Mouse (Mus musculus): ENCODE data around the gene Enox1. TPM values are rescaled to one million over a fixed set of nuclear protein-coding genes. Genes with fewer than 3 reads are reported as not detected.
"Not testable (repeated sequence)": the region's sequence is repeated elsewhere in the genome, so short reads cannot be mapped to it uniquely, and the experiment has no call there.

The Enox1 gene
- polyA plus RNA-seq, 1 experiment = 0.30 TPM

DNA sequence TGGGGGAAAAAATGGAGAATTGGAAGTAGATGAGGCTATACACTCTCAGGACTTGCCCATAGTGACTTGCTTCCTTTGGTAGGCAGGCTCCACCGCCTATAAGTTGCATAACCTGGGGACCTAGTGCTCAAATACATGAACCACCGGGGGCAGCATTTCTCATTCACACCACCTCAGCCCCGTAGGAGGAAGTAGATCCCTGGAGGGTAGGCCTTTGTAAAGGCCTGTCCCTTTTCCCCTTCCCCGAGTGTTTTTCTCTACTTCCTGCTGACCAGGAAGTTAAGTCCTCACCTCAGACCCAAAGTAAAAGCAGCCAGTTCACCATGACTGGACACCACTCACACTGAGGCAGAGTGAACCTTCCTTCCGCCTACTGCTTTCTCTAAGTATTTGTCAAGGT is 377.1 kb downstream of the Enox1 start:
- 67% methylated on average over 5 of the region's 5 CpGs for WGBS
- H3K4me1 ChIP-seq (ENCODE audit: control insufficient read depth, insufficient read depth, insufficient read length, low read length) = no peaks in the 10 kb centered on the region
- H3K27ac ChIP-seq (ENCODE audit: insufficient read depth, low read depth, low read length) = no peak overlapping the region
- H3K27me3 ChIP-seq (ENCODE audit: control insufficient read depth, insufficient read depth, low read length) = no peaks in the 10 kb centered on the region
- no peak overlapping the region for H3K4me3 ChIP-seq (ENCODE audit: low read depth, low read length)
- H3K36me3 ChIP-seq (ENCODE audit: control insufficient read depth, insufficient read depth, low read length) = no peaks in the 10 kb centered on the region
- no peak for TF ChIP-seq CTCF (IDR thresholded peaks at IDR 0.05; ENCODE audit: extremely low read depth, insufficient read length, insufficient replicate concordance, low read depth, low read length)
- TF ChIP-seq POLR2A (IDR thresholded peaks at IDR 0.05; ENCODE audit: low read depth, low read length) = no peak

DNA sequence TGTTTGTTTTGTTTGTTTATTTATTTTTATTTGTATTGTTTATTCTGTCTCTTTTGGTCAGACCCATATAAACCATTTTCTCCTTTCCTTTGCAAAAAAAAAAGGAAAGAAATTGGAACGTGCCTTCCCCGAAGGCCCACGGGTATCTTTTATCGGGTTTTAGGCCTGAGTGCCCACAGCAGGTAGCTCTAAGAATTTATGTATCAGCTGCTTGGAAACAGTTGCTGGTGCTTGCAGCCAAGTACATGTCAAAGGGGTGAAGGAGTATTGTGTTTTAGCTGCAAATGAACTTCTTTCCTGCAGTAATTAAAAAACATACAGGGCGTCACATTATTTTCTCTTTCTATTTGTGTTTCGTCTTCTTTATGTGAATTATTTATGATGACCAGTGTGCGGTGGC is 377.6 kb downstream of the Enox1 start:
- 92% methylated on average over 7 of the region's 7 CpGs for WGBS

DNA sequence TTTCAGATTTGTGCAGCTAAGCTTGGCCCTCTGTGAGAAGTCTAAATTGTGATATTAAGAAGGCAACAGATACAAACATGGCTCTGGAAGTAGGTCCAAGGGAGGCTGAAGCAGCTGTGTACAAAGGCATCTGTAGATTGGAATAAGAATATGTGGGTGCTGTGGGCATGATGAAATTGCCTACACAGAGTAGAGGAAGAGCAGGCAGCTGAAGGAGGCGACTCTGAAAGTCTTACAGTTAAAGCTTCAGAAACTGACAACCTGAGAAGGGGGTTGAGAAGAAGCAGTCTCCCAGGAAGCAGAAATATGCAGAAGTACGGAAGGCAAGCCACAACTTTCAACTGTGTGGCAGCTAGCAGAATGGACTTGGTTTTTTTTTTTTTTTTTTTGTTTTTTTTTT is 380.0 kb downstream of the Enox1 start:
- Histone ChIP-seq H3K36me3 (ENCODE audit: control insufficient read depth, insufficient read depth, low read length) (no peaks in the 10 kb centered on the region), H3K4me3 (ENCODE audit: low read depth, low read length) (no peak overlapping the region), H3K4me1 (ENCODE audit: control insufficient read depth, insufficient read depth, insufficient read length, low read length) (no peaks in the 10 kb centered on the region), H3K27me3 (ENCODE audit: control insufficient read depth, insufficient read depth, low read length) (no peaks in the 10 kb centered on the region), H3K27ac (ENCODE audit: insufficient read depth, low read depth, low read length) (no peak overlapping the region)
- WGBS = 57% methylated on average over 2 of the region's 2 CpGs
- TF ChIP-seq POLR2A (IDR thresholded peaks at IDR 0.05; ENCODE audit: low read depth, low read length) (no peak), CTCF (IDR thresholded peaks at IDR 0.05; ENCODE audit: extremely low read depth, insufficient read length, insufficient replicate concordance, low read depth, low read length) (no peak)

More for the DNA sequence above, 377.6 kb downstream of the Enox1 start:
- no peak for TF ChIP-seq POLR2A (IDR thresholded peaks at IDR 0.05; ENCODE audit: low read depth, low read length)
- TF ChIP-seq CTCF (IDR thresholded peaks at IDR 0.05; ENCODE audit: extremely low read depth, insufficient read length, insufficient replicate concordance, low read depth, low read length) = no peak
- no peak overlapping the region for H3K27ac ChIP-seq (ENCODE audit: insufficient read depth, low read depth, low read length)
- H3K36me3 ChIP-seq (ENCODE audit: control insufficient read depth, insufficient read depth, low read length) = no peaks in the 10 kb centered on the region
- no peaks in the 10 kb centered on the region for H3K27me3 ChIP-seq (ENCODE audit: control insufficient read depth, insufficient read depth, low read length)
- no peaks in the 10 kb centered on the region for H3K4me1 ChIP-seq (ENCODE audit: control insufficient read depth, insufficient read depth, insufficient read length, low read length)
- no peak overlapping the region for H3K4me3 ChIP-seq (ENCODE audit: low read depth, low read length)

DNA sequence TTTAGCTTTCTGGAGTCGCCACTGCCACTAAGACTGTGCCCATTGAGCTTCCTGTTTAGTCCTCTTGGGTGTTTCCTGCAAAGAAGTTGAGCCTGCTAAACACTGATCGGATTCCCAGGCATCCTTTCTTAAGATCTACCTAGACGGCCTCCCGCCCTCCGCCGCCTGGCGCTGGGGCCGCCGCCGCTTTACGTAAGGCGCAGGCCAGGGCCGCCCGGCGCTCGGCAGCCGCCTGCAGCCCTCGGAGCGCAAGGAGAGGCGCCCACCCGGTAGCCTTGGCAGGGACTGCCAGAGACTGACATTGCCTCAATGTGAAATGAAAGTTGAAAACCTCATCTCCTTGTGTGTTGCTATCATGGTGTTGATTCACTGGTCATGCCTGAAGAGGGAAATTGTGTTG is 383.0 kb downstream of the Enox1 start:
- not testable (repeated sequence) for H3K27ac ChIP-seq (ENCODE audit: insufficient read depth, low read depth, low read length); H3K36me3 ChIP-seq (ENCODE audit: control insufficient read depth, insufficient read depth, low read length); H3K27me3 ChIP-seq (ENCODE audit: control insufficient read depth, insufficient read depth, low read length); H3K4me1 ChIP-seq (ENCODE audit: control insufficient read depth, insufficient read depth, insufficient read length, low read length); H3K4me3 ChIP-seq (ENCODE audit: low read depth, low read length)
- WGBS = 77% methylated on average over 21 of the region's 21 CpGs

DNA sequence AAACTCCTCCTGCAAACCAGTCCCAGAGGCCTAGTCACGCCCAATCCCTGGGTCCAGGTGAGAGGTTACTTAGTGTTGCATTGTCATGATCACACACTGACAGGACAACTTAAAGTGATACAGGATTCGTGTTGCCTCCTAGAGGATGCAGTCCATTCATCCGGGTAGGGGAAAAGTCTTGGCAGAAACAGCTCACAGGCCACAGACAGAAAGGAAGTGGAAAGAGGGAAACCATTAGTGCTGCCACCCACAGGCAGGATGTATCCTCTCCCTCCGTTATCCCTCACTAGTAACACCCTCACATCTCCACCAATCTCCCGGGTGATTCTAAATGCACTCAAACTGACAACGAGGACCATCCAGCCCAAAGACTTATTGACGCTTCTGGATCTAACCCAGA is 385.4 kb downstream of the Enox1 start:
- no peaks in the 10 kb centered on the region for H3K27me3 ChIP-seq (ENCODE audit: control insufficient read depth, insufficient read depth, low read length)

DNA sequence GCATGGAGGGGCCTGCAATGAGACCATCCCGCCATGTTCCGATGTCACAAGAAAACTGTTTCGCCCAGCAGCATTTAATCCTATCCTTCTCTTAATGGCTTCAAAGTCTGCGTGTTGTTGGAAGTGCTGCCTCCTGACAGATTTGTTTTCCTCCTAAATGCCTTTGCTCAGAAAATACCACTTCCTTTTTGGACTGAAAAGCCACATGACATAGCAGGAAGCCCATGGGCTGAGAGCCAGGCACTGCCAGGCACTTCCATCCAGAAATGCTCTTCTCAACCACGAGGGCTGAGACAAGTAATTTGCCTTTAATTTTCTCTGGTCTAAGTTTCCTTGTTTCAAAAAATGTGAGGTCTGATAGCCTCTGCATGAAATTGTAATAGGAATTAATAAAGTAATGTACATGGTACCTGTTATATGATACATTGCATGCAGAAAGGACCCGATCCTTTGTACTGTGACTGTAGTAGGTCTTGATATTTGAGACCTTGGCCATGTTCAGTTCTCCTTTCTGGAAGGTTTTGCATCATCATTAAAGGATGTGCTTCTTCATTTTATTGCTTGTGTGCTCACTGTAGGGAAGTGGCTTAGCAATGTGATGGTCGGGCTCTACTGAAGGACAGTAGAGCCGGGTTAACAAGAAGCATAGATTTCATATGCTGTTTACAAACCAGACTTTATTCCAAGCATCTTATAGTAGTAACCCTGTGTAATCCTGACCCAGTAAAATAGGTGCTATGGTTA is 390.1 kb downstream of the Enox1 start:
- Histone ChIP-seq H3K36me3 (ENCODE audit: control insufficient read depth, insufficient read depth, low read length) (no peaks in the 10 kb centered on the region), H3K4me3 (ENCODE audit: low read depth, low read length) (no peak overlapping the region), H3K4me1 (ENCODE audit: control insufficient read depth, insufficient read depth, insufficient read length, low read length) (no peaks in the 10 kb centered on the region), H3K27me3 (ENCODE audit: control insufficient read depth, insufficient read depth, low read length) (no peaks in the 10 kb centered on the region), H3K27ac (ENCODE audit: insufficient read depth, low read depth, low read length) (no peak overlapping the region)
- no peak for TF ChIP-seq CTCF (IDR thresholded peaks at IDR 0.05; ENCODE audit: extremely low read depth, insufficient read length, insufficient replicate concordance, low read depth, low read length)
- no peak for TF ChIP-seq POLR2A (IDR thresholded peaks at IDR 0.05; ENCODE audit: low read depth, low read length)
- 80% methylated on average over 8 of the region's 8 CpGs for WGBS

More for the DNA sequence above, 385.4 kb downstream of the Enox1 start:
- no peak overlapping the region for H3K27ac ChIP-seq (ENCODE audit: insufficient read depth, low read depth, low read length)
- TF ChIP-seq CTCF (IDR thresholded peaks at IDR 0.05; ENCODE audit: extremely low read depth, insufficient read length, insufficient replicate concordance, low read depth, low read length) = no peak
- no peak for TF ChIP-seq POLR2A (IDR thresholded peaks at IDR 0.05; ENCODE audit: low read depth, low read length)
- H3K36me3 ChIP-seq (ENCODE audit: control insufficient read depth, insufficient read depth, low read length) = no peaks in the 10 kb centered on the region
- no peak overlapping the region for H3K4me3 ChIP-seq (ENCODE audit: low read depth, low read length)
- 77% methylated on average over 7 of the region's 7 CpGs for whole genome bisulfite sequencing
- no peaks in the 10 kb centered on the region for H3K4me1 ChIP-seq (ENCODE audit: control insufficient read depth, insufficient read depth, insufficient read length, low read length)

DNA sequence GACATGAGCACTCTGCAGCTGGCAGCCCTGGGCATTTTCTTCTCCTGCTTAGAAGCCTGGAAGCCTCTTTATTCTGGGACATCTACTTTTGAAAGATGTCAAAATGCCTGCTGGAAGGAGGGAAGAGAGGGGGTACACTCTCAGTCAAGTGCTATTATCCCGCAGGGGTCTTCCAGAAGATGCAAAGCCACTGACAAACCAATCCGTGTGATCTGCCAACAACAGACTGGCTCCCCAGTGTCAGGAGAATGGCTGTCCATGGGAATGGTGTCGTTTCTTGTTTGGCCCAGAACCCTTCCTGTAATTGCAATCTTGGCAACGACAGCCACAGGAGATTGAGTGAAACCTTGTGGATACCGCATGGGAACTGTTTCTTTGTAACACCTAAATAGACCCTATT is 390.8 kb downstream of the Enox1 start:
- WGBS = 79% methylated on average over 5 of the region's 5 CpGs
- Histone ChIP-seq H3K4me1 (ENCODE audit: control insufficient read depth, insufficient read depth, insufficient read length, low read length) (no peaks in the 10 kb centered on the region), H3K36me3 (ENCODE audit: control insufficient read depth, insufficient read depth, low read length) (no peaks in the 10 kb centered on the region), H3K27ac (ENCODE audit: insufficient read depth, low read depth, low read length) (no peak overlapping the region), H3K27me3 (ENCODE audit: control insufficient read depth, insufficient read depth, low read length) (no peaks in the 10 kb centered on the region), H3K4me3 (ENCODE audit: low read depth, low read length) (no peak overlapping the region)
- TF ChIP-seq POLR2A (IDR thresholded peaks at IDR 0.05; ENCODE audit: low read depth, low read length) = no peak
- TF ChIP-seq CTCF (IDR thresholded peaks at IDR 0.05; ENCODE audit: extremely low read depth, insufficient read length, insufficient replicate concordance, low read depth, low read length) = no peak
